8 mouse cellular contexts compared by ENCODE assay signal in the genomic region with DNA sequence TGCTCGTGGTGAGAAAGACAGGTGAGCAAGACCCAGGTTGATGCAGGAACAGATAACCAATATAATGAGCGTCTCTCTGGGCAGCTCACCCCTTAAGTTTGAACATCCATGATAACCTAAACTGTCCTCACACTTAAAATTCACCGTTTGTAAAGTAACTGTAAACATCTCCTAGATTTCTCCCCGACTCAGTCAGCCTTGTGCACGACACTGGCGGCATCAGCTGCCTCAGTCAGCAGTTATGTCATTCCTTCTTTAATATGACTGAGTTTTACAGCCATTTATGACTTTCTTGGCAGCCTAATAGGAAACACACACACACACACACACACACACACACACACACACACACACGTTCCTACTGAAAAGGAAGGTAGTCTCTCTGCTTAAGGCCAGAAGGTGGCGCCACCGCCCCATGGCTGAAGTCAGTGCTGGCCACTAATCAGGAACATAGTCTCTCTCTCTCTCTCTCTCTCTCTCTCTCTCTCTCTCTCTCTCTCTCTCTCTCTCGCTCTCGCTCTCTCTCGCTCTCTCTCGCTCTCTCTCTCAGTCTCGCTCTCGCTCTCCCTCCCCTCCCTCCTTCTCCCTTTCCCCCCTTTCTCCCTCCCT.
DNase-seq lines count a peak whose midpoint lies in the region; ATAC-seq and TF ChIP-seq lines count a peak whose summit lies in the region.

No protein-coding gene starts in this region.

- no peak for TF ChIP-seq POLR2A in bone marrow, adult 2 months (IDR thresholded peaks at IDR 0.05; ENCODE audit: borderline replicate concordance, control insufficient read depth, low read depth, low read length)

- H3K27ac ChIP-seq in ES-E14 (ENCODE audit: insufficient read depth, low read depth, low read length, poor library complexity, severe bottlenecking): no peak overlapping the region
- H3K27ac ChIP-seq in bone marrow, adult 2 months (ENCODE audit: control insufficient read depth, insufficient read depth, low read depth, low read length, poor library complexity): no peak overlapping the region

- H3K4me3 ChIP-seq in ES-E14 (ENCODE audit: insufficient read depth in 1 of 2, low read depth in 1 of 2, low read length in 2 of 2, poor library complexity in 1 of 2, severe bottlenecking in 1 of 2): no peak overlapping the region
- no peak overlapping the region for H3K4me3 ChIP-seq in bone marrow, adult 2 months (replicated peaks; ENCODE audit: control insufficient read depth, low read depth, low read length)

- H3K9me3 ChIP-seq in ES-E14 (ENCODE audit: control insufficient read depth, insufficient read depth, low read depth, low read length): no peaks in the 10 kb centered on the region

- TF ChIP-seq CTCF in bone marrow, adult 2 months (IDR thresholded peaks at IDR 0.05; ENCODE audit: control insufficient read depth, insufficient read depth, low read length): peak; percentile 91

- no peak for DNase-seq in ES-E14 (ENCODE audit: low read depth, low spot score)
- peak; percentile 69 for DNase-seq in fibroblast of lung, adult 2 months (ENCODE audit: low read depth)
- peak; percentile 36 to 51 for DNase-seq in heart, postnatal 36 days
- DNase-seq in layer of hippocampus, adult 9-10 months (ENCODE audit: low spot score): peak; percentile 22
- DNase-seq in lung, postnatal 25 days (ENCODE audit: low spot score): peak; percentile 44
- peak; percentile 76 for DNase-seq in retina, postnatal 7 days (ENCODE audit: low read depth, low spot score)

- no peak overlapping the region for H3K9ac ChIP-seq in ES-E14 (ENCODE audit: insufficient read depth, low read depth, low read length, poor library complexity, severe bottlenecking)

- no peak for ATAC-seq in inflammation-experienced regulatory T-cells, adult 6 months

- no peaks in the 10 kb centered on the region for H3K36me3 ChIP-seq in ES-E14 (ENCODE audit: control insufficient read depth, insufficient read depth, low read length, poor library complexity, severe bottlenecking)

- WGBS in bone marrow, adult 2 months: 7% methylated on average over 13 of the region's 15 CpGs

- in situ Hi-C loops in ES-E14 (cut with MboI; ENCODE audit: low sequenced_read_pairs in 2 of 2, unreplicated experiment in 2 of 2): loop anchor here in 1 of 2 experiments (25.0 kb wide), 2 partner anchors 476 to 776 kb away; no protein-coding TSS in a partner anchor

- intact Hi-C loops in heart, postnatal 36 days (cut with DNase I): loop anchor here (2.0 to 10.0 kb wide), 4 partner anchors 387 to 1111 kb away; no protein-coding TSS in a partner anchor

- H3K4me1 ChIP-seq in ES-E14 (ENCODE audit: control insufficient read depth in 2 of 2, insufficient read depth in 2 of 2, low read length in 2 of 2, poor library complexity in 1 of 2): no peaks in the 10 kb centered on the region
- no peaks in the 10 kb centered on the region; the same call in 1 of the 2 replicates for H3K4me1 ChIP-seq in bone marrow, adult 2 months (ENCODE audit: control insufficient read depth, insufficient read depth, low read length)

TF ChIP-seq in ES-E14, 5 proteins besides CTCF, POLR2A, EP300 and RAD21:
- TF ChIP-seq ZC3H11A (IDR thresholded peaks at IDR 0.05; ENCODE audit: borderline replicate concordance, low read depth, low read length): peak; percentile 70; the same call in 1 of the 2 replicates
- TF ChIP-seq MAFK (IDR thresholded peaks at IDR 0.05; ENCODE audit: insufficient read depth, low read depth, low read length): no peak
